Mouse (Mus musculus): Measurements from ENCODE around the gene Ttc7b. TPM values are rescaled to one million over a fixed set of nuclear protein-coding genes. Genes with fewer than 3 reads are reported as not detected.

The Ttc7b gene
- polyA plus RNA-seq, 1 experiment from 2014 or later = 4.4 TPM

DNA sequence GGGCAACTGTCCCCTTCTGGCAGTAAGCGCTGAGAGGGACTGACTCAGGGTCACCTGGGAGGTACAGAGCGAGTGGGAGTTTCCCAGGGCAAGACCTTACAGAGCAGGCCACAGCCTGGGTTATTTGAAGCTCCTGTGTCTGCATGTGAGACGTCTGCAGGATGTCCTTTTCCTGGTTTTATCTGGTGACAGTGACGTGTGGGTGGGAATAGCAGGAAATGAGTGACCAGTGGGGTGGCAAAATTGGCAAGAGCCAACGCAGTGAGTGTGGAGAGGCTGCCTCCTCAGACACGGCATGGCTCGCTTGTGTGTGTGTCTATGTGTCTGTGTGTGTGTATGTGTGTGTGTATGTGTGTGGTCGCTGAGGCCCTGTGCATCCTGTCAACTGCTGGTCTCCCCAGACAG lies 221.3 kb downstream of the Ttc7b start:
- peaks cover 35% of the 10 kb centered on the region for H3K36me3 ChIP-seq
- H3K4me2 ChIP-seq (replicated peaks) = no peak overlapping the region
- H3K27me3 ChIP-seq = no peaks in the 10 kb centered on the region
- no peaks in the 10 kb centered on the region; the same call in 1 of the 2 replicates for H3K4me1 ChIP-seq
- H3K9me3 ChIP-seq = 0 out of 2 replicates have a peak, but pooled peaks cover 5% of the 10 kb centered on the region
- no peak overlapping the region for H3K9ac ChIP-seq
- no peak overlapping the region for H3K4me3 ChIP-seq
- 71% methylated on average over 8 of the region's 8 CpGs for WGBS
- ATAC-seq (ENCODE audit: low FRiP score, low read depth) = no peak
- no peak overlapping the region for H3K27ac ChIP-seq

DNA sequence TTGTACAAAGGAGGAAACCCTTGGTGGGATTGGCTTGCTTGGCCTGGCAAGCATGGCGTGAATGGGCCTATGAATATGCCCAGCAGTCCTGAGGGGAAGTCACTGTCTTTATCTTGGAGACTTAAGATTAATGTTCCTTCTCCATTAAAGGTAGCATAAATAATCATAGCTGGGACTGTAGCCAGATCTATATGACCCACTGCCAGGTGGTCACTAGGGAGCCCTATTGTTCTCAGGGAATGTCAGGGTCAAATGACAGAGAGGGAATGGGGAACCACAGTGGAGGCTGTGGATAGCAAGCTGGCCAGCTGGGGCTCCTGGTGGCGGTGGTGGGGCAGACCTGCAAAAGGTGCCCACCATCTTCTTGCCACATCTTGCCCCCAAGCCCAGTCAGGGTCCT lies 221.8 kb downstream of the Ttc7b start:
- H3K4me2 ChIP-seq (replicated peaks) = no peak overlapping the region
- no peak for ATAC-seq (ENCODE audit: low FRiP score, low read depth)
- no peak overlapping the region for H3K27ac ChIP-seq
- H3K27me3 ChIP-seq = no peaks in the 10 kb centered on the region
- H3K4me3 ChIP-seq = no peak overlapping the region
- 0 out of 2 replicates have a peak, but pooled peaks cover 5% of the 10 kb centered on the region for H3K9me3 ChIP-seq
- peaks cover 35% of the 10 kb centered on the region for H3K36me3 ChIP-seq
- H3K9ac ChIP-seq = no peak overlapping the region
- H3K4me1 ChIP-seq = no peaks in the 10 kb centered on the region
- 82% methylated on average over 2 of the region's 2 CpGs for WGBS

DNA sequence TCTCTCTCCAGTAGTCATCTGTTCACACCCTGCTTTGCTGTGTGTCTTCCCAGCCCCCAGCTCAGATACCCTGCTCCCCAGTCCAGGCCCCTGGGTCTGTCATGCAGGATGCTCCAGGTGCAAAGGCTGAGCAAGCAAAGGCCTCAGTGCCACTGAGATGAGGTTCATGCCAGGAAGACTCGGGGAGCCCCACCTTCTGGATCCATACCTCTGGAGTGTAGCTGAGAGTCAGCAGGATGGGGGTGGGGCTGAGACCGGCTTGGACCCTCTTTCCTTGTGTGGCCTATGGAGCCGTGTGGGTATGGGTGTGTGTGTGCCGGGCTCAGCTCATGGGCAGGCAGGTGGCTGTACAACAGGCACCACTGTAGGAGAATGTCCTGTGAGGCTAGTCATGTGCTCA lies 222.7 kb downstream of the Ttc7b start:
- H3K9me3 ChIP-seq = 0 out of 2 replicates have a peak, but pooled peaks cover 5% of the 10 kb centered on the region
- H3K27ac ChIP-seq = no peak overlapping the region
- no peak overlapping the region for H3K4me2 ChIP-seq (replicated peaks)
- H3K9ac ChIP-seq = no peak overlapping the region
- H3K36me3 ChIP-seq = peaks cover 35% of the 10 kb centered on the region
- ATAC-seq (ENCODE audit: low FRiP score, low read depth) = no peak
- no peaks in the 10 kb centered on the region for H3K27me3 ChIP-seq
- H3K4me1 ChIP-seq = no peaks in the 10 kb centered on the region
- WGBS = 90% methylated on average over 4 of the region's 4 CpGs
- H3K4me3 ChIP-seq = no peak overlapping the region

DNA sequence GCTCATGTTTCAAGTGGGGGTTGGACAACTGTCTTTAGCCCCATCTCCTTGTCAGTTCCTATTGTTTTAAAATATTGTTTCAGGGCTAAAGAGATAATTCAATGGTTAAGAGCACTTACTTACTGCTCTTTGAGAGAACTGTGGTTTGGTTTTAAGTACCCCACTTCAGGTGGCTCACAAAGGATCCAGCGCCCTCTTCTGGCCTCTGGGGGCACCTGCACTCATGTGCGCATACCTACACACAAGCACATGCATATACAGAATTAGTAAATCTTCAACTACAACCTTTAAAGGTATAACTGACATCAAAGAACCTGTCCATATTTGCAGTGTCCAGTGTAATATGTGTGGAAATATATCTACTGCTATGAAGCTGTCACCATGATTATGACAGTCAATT lies 226.2 kb downstream of the Ttc7b start:
- H3K4me3 ChIP-seq = no peak overlapping the region
- no peak overlapping the region for H3K27ac ChIP-seq
- WGBS = 84% methylated on average over 2 of the region's 2 CpGs
- H3K9me3 ChIP-seq = 0 out of 2 replicates have a peak, but pooled peaks cover 5% of the 10 kb centered on the region
- no peak overlapping the region for H3K4me2 ChIP-seq (replicated peaks)
- H3K9ac ChIP-seq = no peak overlapping the region
- H3K27me3 ChIP-seq = no peaks in the 10 kb centered on the region
- no peak for ATAC-seq (ENCODE audit: low FRiP score, low read depth)
- H3K36me3 ChIP-seq = peaks cover 14% of the 10 kb centered on the region
- peaks cover 23% of the 10 kb centered on the region for H3K4me1 ChIP-seq

DNA sequence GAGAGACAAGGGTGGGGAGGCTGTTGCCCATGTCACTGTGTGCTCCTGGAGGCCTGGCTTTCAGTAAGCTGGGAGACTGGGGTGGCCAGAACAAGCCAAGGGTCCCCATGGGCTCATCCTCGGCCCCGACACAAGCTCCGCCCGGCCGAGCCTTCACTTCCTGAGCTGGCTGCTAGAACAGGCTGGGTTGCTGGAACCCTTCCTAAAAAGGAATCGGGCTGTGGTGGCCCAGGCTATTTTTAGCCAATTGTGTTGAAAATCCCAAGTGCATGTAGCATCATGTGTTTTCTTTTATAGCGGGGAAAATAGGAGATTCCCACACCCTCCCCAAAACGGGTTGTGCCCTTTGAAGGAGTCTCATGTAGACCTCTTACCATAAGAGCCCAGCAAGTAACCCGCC lies 226.7 kb downstream of the Ttc7b start:
- Histone ChIP-seq H3K9me3 (0 out of 2 replicates have a peak, but pooled peaks cover 5% of the 10 kb centered on the region), H3K4me1 (peaks cover 28% of the 10 kb centered on the region), H3K27me3 (no peaks in the 10 kb centered on the region), H3K36me3 (peaks cover 9% of the 10 kb centered on the region), H3K27ac (no peak overlapping the region), H3K4me2 (replicated peaks) (no peak overlapping the region), H3K9ac (no peak overlapping the region), H3K4me3 (no peak overlapping the region)
- ATAC-seq (ENCODE audit: low FRiP score, low read depth) = no peak
- 88% methylated on average over 9 of the region's 9 CpGs for WGBS

DNA sequence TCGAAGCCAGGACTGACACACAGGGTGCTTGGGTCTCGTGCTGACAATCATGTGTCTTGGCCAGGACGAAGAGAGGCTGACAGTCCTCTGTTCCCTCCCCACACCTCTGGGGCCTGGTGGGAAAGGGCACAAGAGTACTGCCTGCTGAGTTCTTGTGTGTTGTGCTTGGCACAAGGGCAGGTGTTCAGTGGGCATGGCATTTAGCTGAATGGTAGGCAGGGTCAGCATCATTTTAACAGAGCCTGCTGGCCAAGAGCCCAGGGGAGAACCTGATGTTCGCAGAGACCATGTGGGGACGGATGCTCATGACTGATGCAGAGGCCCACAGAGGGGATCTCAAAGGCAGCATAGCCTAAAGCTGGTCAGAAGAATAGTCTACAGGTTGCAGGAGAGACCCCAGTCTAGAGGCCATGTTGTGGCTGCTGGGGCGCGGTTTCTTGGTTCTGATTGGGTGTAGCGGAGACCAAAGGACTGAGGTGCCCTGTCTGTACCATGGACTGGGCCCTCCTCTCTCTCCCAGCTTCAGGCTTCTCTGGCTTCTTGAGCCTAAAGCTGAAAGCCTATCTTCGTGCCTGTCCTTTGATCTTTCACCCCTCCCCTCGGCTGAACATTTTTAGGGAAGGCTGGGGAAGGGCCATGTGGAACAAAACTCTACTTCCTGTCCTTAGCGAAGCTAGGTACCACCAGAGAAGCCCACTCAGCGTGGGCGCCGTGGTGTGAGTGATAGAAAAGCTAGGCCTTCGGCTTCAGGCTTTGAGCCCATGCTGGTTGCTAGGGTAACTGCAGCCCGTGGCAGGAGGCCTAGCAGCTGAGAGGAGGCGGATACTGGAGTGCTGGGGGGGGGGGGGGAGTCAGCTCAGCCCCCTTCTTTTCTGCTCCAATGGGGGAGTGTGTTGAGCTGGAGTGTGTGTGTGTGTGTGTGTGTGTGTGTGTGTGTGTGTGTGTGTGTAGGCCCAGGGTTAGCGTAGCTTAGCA lies 229.6 kb downstream of the Ttc7b start:
- 42% methylated on average over 18 of the region's 18 CpGs for WGBS
- Histone ChIP-seq H3K36me3 (no peaks in the 10 kb centered on the region), H3K4me2 (replicated peaks) (no peak overlapping the region), H3K9ac (no peak overlapping the region), H3K9me3 (0 out of 2 replicates have a peak, but pooled peaks cover 5% of the 10 kb centered on the region), H3K27ac (peak overlapping the region; percentile 78), H3K4me1 (peaks cover 34% of the 10 kb centered on the region), H3K27me3 (no peaks in the 10 kb centered on the region), H3K4me3 (no peak overlapping the region)
- ATAC-seq (ENCODE audit: low FRiP score, low read depth) = peak; percentile 87

DNA sequence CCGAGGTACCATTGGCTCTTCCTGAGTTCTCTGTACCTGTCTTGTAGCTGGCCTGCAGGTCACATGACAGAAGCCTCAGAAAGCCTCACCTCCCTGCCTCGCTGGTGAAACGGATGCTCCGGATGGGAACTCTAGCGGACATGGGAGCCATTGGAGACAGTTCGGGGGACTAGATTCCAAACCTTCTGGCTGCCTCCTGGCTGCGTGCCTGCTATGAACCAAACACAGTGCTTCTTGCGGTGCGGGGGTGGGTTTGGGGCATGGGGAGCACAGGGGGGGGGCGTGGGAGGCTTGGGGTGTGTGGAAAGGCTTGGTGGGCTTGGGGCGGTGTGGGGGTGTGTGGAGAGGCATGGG lies 230.5 kb downstream of the Ttc7b start:
- WGBS = 61% methylated on average over 11 of the region's 11 CpGs
- Histone ChIP-seq H3K9me3 (0 out of 2 replicates have a peak, but pooled peaks cover 5% of the 10 kb centered on the region), H3K4me2 (replicated peaks) (no peak overlapping the region; the same call in 1 of the 2 replicates), H3K36me3 (no peaks in the 10 kb centered on the region), H3K27ac (peak overlapping the region; percentile 78), H3K9ac (no peak overlapping the region), H3K27me3 (no peaks in the 10 kb centered on the region), H3K4me3 (no peak overlapping the region), H3K4me1 (peaks cover 34% of the 10 kb centered on the region)
- no peak; the same call in 1 of the 2 replicates for ATAC-seq (ENCODE audit: low FRiP score, low read depth)

DNA sequence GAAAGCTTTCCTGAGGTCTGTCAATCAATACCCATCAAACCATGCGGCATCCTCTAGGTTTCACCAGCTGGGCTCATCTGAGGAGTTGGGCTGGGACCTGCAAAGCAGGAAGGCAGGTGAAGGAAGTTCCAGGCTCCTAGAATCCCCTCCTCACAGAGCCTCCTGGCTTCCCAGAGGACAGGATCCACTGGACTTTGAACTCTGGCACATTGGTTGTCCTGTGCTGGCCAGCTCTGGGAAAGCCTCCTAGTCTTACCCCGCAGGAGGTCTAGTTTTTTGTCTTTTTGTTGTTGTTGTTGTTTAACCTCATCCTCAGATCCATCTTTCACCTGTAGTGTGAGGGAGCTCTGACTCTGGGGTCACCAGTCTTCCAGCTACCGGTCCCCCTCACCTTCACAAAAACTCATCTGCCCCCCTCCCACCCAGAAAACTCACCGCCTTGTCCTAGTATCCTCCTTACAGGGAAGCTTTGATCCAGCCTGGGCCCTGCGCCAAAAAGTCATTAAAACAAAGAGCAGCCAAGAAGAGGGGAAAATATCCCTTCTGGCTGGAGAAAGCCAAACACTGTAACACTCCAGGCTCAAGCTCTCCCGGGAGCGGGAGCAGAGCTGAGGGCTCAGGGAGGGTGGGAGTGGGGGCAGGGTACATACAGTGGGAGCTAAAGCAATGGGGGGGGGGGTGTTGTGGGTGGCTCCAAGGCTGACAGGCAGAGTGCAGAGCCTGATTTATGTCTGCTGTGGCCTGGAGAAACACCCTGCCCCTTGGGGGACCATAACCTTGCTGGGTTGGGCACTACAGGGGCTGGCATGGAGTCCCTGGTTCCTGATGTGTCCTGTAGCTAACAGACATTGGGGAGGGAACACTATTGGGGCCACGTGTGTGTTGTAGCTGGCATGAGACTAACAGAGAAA lies 231.1 kb downstream of the Ttc7b start:
- Histone ChIP-seq H3K4me2 (replicated peaks) (no peak overlapping the region; the same call in 1 of the 2 replicates), H3K9me3 (0 out of 2 replicates have a peak, but pooled peaks cover 2% of the 10 kb centered on the region), H3K9ac (no peak overlapping the region), H3K27ac (peak overlapping the region; percentile 78), H3K4me1 (peaks cover 34% of the 10 kb centered on the region), H3K27me3 (no peaks in the 10 kb centered on the region), H3K36me3 (no peaks in the 10 kb centered on the region), H3K4me3 (no peak overlapping the region)
- ATAC-seq (ENCODE audit: low FRiP score, low read depth) = peak; percentile 79
- WGBS = 26% methylated on average over 8 of the region's 8 CpGs

DNA sequence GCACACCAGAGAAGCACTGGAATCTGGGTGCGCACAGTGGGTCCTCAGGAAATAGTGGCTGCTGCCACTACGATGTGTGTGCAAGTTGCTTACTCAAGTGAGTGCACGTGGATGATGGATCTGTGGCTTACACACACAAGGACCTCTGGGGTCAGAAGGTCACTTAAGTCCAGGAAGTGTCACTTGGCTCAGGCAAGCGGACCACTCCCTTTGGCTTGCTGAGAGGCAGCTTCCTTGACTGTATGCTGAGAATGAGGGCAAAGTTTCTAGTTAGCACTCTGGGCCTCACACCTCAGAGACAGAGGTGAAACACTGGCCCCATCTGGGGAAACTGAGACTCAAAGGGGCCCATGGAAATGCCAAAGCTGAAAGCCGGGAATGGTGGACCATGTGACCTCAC lies 232.6 kb downstream of the Ttc7b start:
- Histone ChIP-seq H3K4me1 (peaks cover 34% of the 10 kb centered on the region), H3K27me3 (no peaks in the 10 kb centered on the region), H3K4me3 (no peak overlapping the region), H3K9ac (no peak overlapping the region), H3K27ac (no peak overlapping the region), H3K9me3 (no peaks in the 10 kb centered on the region), H3K36me3 (no peaks in the 10 kb centered on the region), H3K4me2 (replicated peaks) (no peak overlapping the region)
- ATAC-seq (ENCODE audit: low FRiP score, low read depth) = no peak
- WGBS = 75% methylated on average over 5 of the region's 5 CpGs

DNA sequence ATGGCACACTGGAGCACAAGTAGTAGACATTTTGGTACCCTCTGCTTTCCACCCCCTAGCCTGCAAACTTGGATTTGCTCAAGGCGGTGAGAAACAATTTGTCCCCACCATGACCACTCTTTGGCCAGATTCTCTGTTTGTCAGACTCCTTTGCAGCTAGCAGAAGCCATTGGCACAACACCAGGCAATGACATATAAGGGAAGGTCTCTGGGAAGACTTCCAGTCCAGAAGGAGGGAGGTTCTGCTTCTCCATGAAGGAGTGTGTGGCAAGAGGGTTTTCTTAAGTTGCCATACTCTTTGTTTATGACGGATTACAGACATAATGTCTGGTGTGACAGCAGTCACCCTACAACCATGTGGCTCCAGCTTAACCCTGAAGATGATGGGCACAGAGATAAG lies 233.1 kb downstream of the Ttc7b start:
- no peak for ATAC-seq (ENCODE audit: low FRiP score, low read depth)
- no peak overlapping the region for H3K9ac ChIP-seq
- peaks cover 38% of the 10 kb centered on the region for H3K4me1 ChIP-seq
- H3K4me2 ChIP-seq (replicated peaks) = no peak overlapping the region
- H3K9me3 ChIP-seq = no peaks in the 10 kb centered on the region
- no peak overlapping the region for H3K27ac ChIP-seq
- H3K4me3 ChIP-seq = no peak overlapping the region
- H3K36me3 ChIP-seq = no peaks in the 10 kb centered on the region
- no peaks in the 10 kb centered on the region for H3K27me3 ChIP-seq
- WGBS = 93% methylated on average over 2 of the region's 2 CpGs

DNA sequence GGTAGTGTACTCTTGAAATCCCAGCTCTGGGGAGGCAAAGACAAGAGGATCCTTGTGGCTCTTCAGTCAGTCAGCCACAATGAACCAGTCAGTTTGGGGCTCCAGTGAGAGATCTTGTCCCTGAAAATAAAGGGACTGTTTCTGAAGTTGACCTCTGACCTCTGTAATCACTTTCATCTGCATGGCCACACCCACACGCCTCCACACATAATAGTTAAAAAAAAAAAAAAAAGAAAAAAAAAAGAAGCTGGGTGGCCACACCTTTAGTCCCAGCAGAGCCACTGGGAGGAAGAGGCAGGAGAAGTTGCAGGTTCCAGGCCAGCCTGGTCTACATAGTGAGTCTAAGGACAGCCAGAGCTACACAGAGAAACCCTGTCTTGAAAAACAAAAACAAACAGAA lies 237.3 kb downstream of the Ttc7b start:
- Histone ChIP-seq H3K4me3 (no peak overlapping the region), H3K4me2 (replicated peaks) (no peak overlapping the region), H3K27me3 (no peaks in the 10 kb centered on the region), H3K9ac (no peak overlapping the region), H3K4me1 (peaks cover 40% of the 10 kb centered on the region), H3K36me3 (no peaks in the 10 kb centered on the region), H3K9me3 (no peaks in the 10 kb centered on the region), H3K27ac (peak overlapping the region; percentile 81; the same call in 1 of the 2 replicates)
- 62% methylated on average over 1 of the region's 1 CpGs for WGBS
- ATAC-seq (ENCODE audit: low FRiP score, low read depth) = no peak
